Mouse (Mus musculus) embryonic facial prominence, embryonic 12.5 days (tissue): Measurements from ENCODE around the gene Abl1. TPM values are rescaled to one million over a fixed set of nuclear protein-coding genes. Genes with fewer than 3 reads are reported as not detected.

Source experiments
- ATAC-seq: fragments of 200-750 bp; cut with Nextera tagmentation; 2 replicates; pipeline ENCODE4 v1.8.0; 2017; ENCODE audit not compliant: insufficient number of reproducible peaks, insufficient read depth, low FRiP score, low TSS enrichment
- H3K27ac ChIP-seq: fragments of 300-500 bp; sonication (generic); 2 replicates; pipeline ENCODE4 v1.5.1; 2016; ENCODE audit warnings: mild to moderate bottlenecking
- H3K27me3 ChIP-seq: fragments of 300-500 bp; sonication (generic); 2 replicates; pipeline ENCODE4 v1.6.1; 2016; ENCODE audit warnings: mild to moderate bottlenecking, moderate library complexity
- H3K36me3 ChIP-seq: fragments of 300-500 bp; sonication (generic); 2 replicates; pipeline ENCODE4 v1.6.1; 2016; ENCODE audit warnings: mild to moderate bottlenecking
- H3K4me1 ChIP-seq: fragments of 300-500 bp; sonication (generic); 2 replicates; pipeline ENCODE4 v1.6.1; 2016
- H3K4me2 ChIP-seq: fragments of 300-500 bp; sonication (generic); replicated peaks from 2 replicates; pipeline ENCODE4 v1.6.1; 2016; ENCODE audit warnings: mild to moderate bottlenecking, moderate library complexity
- H3K4me3 ChIP-seq: fragments of 300-500 bp; sonication (generic); 2 replicates; pipeline ENCODE4 v1.5.1; 2016; ENCODE audit warnings: mild to moderate bottlenecking
- H3K9ac ChIP-seq: fragments of 300-500 bp; sonication (generic); 2 replicates; pipeline ENCODE4 v1.6.1; 2016; ENCODE audit warnings: mild to moderate bottlenecking, moderate library complexity
- H3K9me3 ChIP-seq: fragments of 300-500 bp; sonication (generic); 2 replicates; pipeline ENCODE4 v1.6.1; 2016; ENCODE audit warnings: mild to moderate bottlenecking, moderate library complexity
- WGBS: fragments of 180-500 bp; shearing (Covaris S2); methylation state at CpG from one replicate; pipeline ENCODE4 v1.1.7; 2016; 5-methylcytosine and 5-hydroxymethylcytosine counted together
- polyA plus RNA-seq: library from polyadenylated mRNA; unstranded; fragments of >200 nt; fragmentation: Nextera tagmentation; extraction: Ambion mirVana; gene quantifications from 2 replicates; pipeline ENCODE4 v1.2.1, GENCODE M21; 2016

Gene Abl1
- polyA plus RNA-seq, 1 experiment from 2014 or later, result 67.5 TPM

GRCm38 (mm10) chr2:31814699-31815098, 126.5 kb downstream of the Abl1 start:
- no peaks in the 10 kb centered on the region for H3K27me3 ChIP-seq
- no peak overlapping the region for H3K4me3 ChIP-seq
- H3K4me1 ChIP-seq, result peaks cover 10% of the 10 kb centered on the region
- H3K27ac ChIP-seq, result no peak overlapping the region
- H3K4me2 ChIP-seq, result no peak overlapping the region
- no peak for ATAC-seq
- no peak overlapping the region for H3K9ac ChIP-seq
- no peaks in the 10 kb centered on the region for H3K36me3 ChIP-seq
- no peaks in the 10 kb centered on the region for H3K9me3 ChIP-seq
- 78% methylated on average over 7 of the region's 7 CpGs for WGBS

GRCm38 (mm10) chr2:31815367-31815766, 127.2 kb downstream of the Abl1 start:
- H3K4me1 ChIP-seq, result peaks cover 3% of the 10 kb centered on the region
- H3K9ac ChIP-seq, result no peak overlapping the region
- no peak overlapping the region for H3K4me2 ChIP-seq
- H3K4me3 ChIP-seq, result no peak overlapping the region
- H3K9me3 ChIP-seq, result no peaks in the 10 kb centered on the region
- WGBS, result 28% methylated on average over 5 of the region's 5 CpGs
- no peaks in the 10 kb centered on the region for H3K27me3 ChIP-seq
- no peak for ATAC-seq
- no peak overlapping the region for H3K27ac ChIP-seq
- no peaks in the 10 kb centered on the region for H3K36me3 ChIP-seq

- no peak for ATAC-seq
- Histone ChIP-seq H3K27ac (no peak overlapping the region), H3K4me2 (peak overlapping the region; percentile 44), H3K36me3 (no peaks in the 10 kb centered on the region), H3K9ac (peak overlapping the region; percentile 19; the same call in 1 of the 2 replicates), H3K9me3 (no peaks in the 10 kb centered on the region), H3K4me3 (no peak overlapping the region), H3K27me3 (peaks cover 25% of the 10 kb centered on the region), H3K4me1 (peaks cover 18% of the 10 kb centered on the region)
- WGBS, result 15% methylated on average over 39 of the region's 39 CpGs
Observed at GRCm38 (mm10) chr2:31822524-31823371, 134.6 kb downstream of the Abl1 start.

GRCm38 (mm10) chr2:31823933-31824730, 136.0 kb downstream of the Abl1 start:
- peak overlapping the region; percentile 9; the same call in 1 of the 2 replicates for H3K9ac ChIP-seq
- WGBS, result 75% methylated on average over 11 of the region's 15 CpGs
- H3K4me1 ChIP-seq, result peaks cover 28% of the 10 kb centered on the region
- H3K4me3 ChIP-seq, result no peak overlapping the region
- no peak for ATAC-seq
- H3K9me3 ChIP-seq, result no peaks in the 10 kb centered on the region
- H3K27me3 ChIP-seq, result peaks cover 25% of the 10 kb centered on the region
- no peaks in the 10 kb centered on the region for H3K36me3 ChIP-seq
- no peak overlapping the region for H3K4me2 ChIP-seq
- H3K27ac ChIP-seq, result no peak overlapping the region

GRCm38 (mm10) chr2:31825469-31825911, 137.3 kb downstream of the Abl1 start:
- H3K4me2 ChIP-seq, result no peak overlapping the region
- no peaks in the 10 kb centered on the region for H3K36me3 ChIP-seq
- no peak for ATAC-seq
- H3K27me3 ChIP-seq, result peaks cover 25% of the 10 kb centered on the region
- H3K9ac ChIP-seq, result no peak overlapping the region
- H3K9me3 ChIP-seq, result no peaks in the 10 kb centered on the region
- no peak overlapping the region for H3K27ac ChIP-seq
- peaks cover 28% of the 10 kb centered on the region for H3K4me1 ChIP-seq
- H3K4me3 ChIP-seq, result no peak overlapping the region
- 78% methylated on average over 16 of the region's 16 CpGs for whole genome bisulfite sequencing

GRCm38 (mm10) chr2:31826094-31827085, 138.2 kb downstream of the Abl1 start:
- ATAC-seq, result no peak
- H3K36me3 ChIP-seq, result no peaks in the 10 kb centered on the region
- no peak overlapping the region for H3K27ac ChIP-seq
- H3K4me3 ChIP-seq, result no peak overlapping the region
- no peak overlapping the region for H3K9ac ChIP-seq
- no peaks in the 10 kb centered on the region for H3K9me3 ChIP-seq
- H3K27me3 ChIP-seq, result peaks cover 25% of the 10 kb centered on the region
- WGBS, result 85% methylated on average over 14 of the region's 14 CpGs
- H3K4me1 ChIP-seq, result peaks cover 28% of the 10 kb centered on the region
- no peak overlapping the region for H3K4me2 ChIP-seq

- no peak for ATAC-seq
- H3K27ac ChIP-seq, result no peak overlapping the region
Observed at GRCm38 (mm10) chr2:31827877-31828276, 139.7 kb downstream of the Abl1 start.

GRCm38 (mm10) chr2:31828311-31828825, 140.2 kb downstream of the Abl1 start:
- no peaks in the 10 kb centered on the region for H3K36me3 ChIP-seq
- no peak overlapping the region for H3K9ac ChIP-seq
- no peak overlapping the region for H3K4me2 ChIP-seq
- H3K4me3 ChIP-seq, result no peak overlapping the region
- no peak for ATAC-seq
- 14% methylated on average over 4 of the region's 4 CpGs for WGBS
- H3K4me1 ChIP-seq, result peaks cover 17% of the 10 kb centered on the region
- peaks cover 8% of the 10 kb centered on the region for H3K27me3 ChIP-seq
- no peak overlapping the region for H3K27ac ChIP-seq
- H3K9me3 ChIP-seq, result no peaks in the 10 kb centered on the region

More at GRCm38 (mm10) chr2:31827877-31828276, 139.7 kb downstream of the Abl1 start:
- Histone ChIP-seq H3K9me3 (no peaks in the 10 kb centered on the region), H3K4me1 (peaks cover 22% of the 10 kb centered on the region), H3K9ac (no peak overlapping the region), H3K36me3 (no peaks in the 10 kb centered on the region), H3K27me3 (peaks cover 13% of the 10 kb centered on the region), H3K4me3 (no peak overlapping the region), H3K4me2 (no peak overlapping the region)
- 52% methylated on average over 7 of the region's 7 CpGs for WGBS

GRCm38 (mm10) chr2:31836091-31836490, 147.9 kb downstream of the Abl1 start:
- H3K36me3 ChIP-seq, result no peaks in the 10 kb centered on the region
- H3K9ac ChIP-seq, result no peak overlapping the region

GRCm38 (mm10) chr2:31836985-31837384, 148.8 kb downstream of the Abl1 start:
- Histone ChIP-seq H3K27ac (no peak overlapping the region), H3K9me3 (no peaks in the 10 kb centered on the region), H3K27me3 (peaks cover 19% of the 10 kb centered on the region; the same call in 1 of the 2 replicates), H3K4me1 (no peaks in the 10 kb centered on the region), H3K4me2 (no peak overlapping the region), H3K4me3 (no peak overlapping the region), H3K36me3 (no peaks in the 10 kb centered on the region), H3K9ac (no peak overlapping the region)
- no peak for ATAC-seq
- 27% methylated on average over 6 of the region's 6 CpGs for WGBS

More at GRCm38 (mm10) chr2:31836091-31836490, 147.9 kb downstream of the Abl1 start:
- no peak overlapping the region for H3K4me3 ChIP-seq
- no peaks in the 10 kb centered on the region for H3K9me3 ChIP-seq
- 0 out of 2 replicates have a peak, but pooled peaks cover 13% of the 10 kb centered on the region for H3K27me3 ChIP-seq
- no peak overlapping the region for H3K4me2 ChIP-seq
- no peak for ATAC-seq
- H3K27ac ChIP-seq, result no peak overlapping the region
- WGBS, result 67% methylated on average over 10 of the region's 10 CpGs
- no peaks in the 10 kb centered on the region for H3K4me1 ChIP-seq

GRCm38 (mm10) chr2:31838868-31839267, 150.7 kb downstream of the Abl1 start:
- Histone ChIP-seq H3K36me3 (no peaks in the 10 kb centered on the region), H3K27ac (no peak overlapping the region), H3K9ac (no peak overlapping the region), H3K4me3 (no peak overlapping the region), H3K4me1 (no peaks in the 10 kb centered on the region), H3K9me3 (no peaks in the 10 kb centered on the region), H3K4me2 (no peak overlapping the region), H3K27me3 (peaks cover 33% of the 10 kb centered on the region)
- no peak for ATAC-seq
- 50% methylated on average over 1 of the region's 1 CpGs for WGBS
